Mouse (Mus musculus): ENCODE data around the gene Ttc7b.

The Ttc7b gene

GRCm38 (mm10) chr12:100325618-100326017 is 195.0 kb downstream of the Ttc7b start:
- DNase-seq, result peak; percentile 67

- DNase-seq, result no peak
Observed at GRCm38 (mm10) chr12:100325212-100325611, 195.4 kb downstream of the Ttc7b start.

GRCm38 (mm10) chr12:100323641-100324040 is 197.0 kb downstream of the Ttc7b start:
- no peak for DNase-seq

- no peak for DNase-seq
Observed at GRCm38 (mm10) chr12:100322225-100322624, 198.4 kb downstream of the Ttc7b start.

GRCm38 (mm10) chr12:100321545-100321944 is 199.1 kb downstream of the Ttc7b start:
- no peak for DNase-seq

GRCm38 (mm10) chr12:100319746-100320145 is 200.9 kb downstream of the Ttc7b start:
- no peak for DNase-seq

GRCm38 (mm10) chr12:100317936-100318335 is 202.7 kb downstream of the Ttc7b start:
- no peak for DNase-seq

- DNase-seq, result no peak
Observed at GRCm38 (mm10) chr12:100316094-100316493, 204.5 kb downstream of the Ttc7b start.

- peak; percentile 76 for DNase-seq
Observed at GRCm38 (mm10) chr12:100315119-100315885, 205.3 kb downstream of the Ttc7b start.

- DNase-seq, result no peak
Observed at GRCm38 (mm10) chr12:100313785-100314375, 206.7 kb downstream of the Ttc7b start.

- no peak for DNase-seq
Observed at GRCm38 (mm10) chr12:100313209-100313608, 207.4 kb downstream of the Ttc7b start.

GRCm38 (mm10) chr12:100310471-100311392 is 209.9 kb downstream of the Ttc7b start:
- DNase-seq, result peak; percentile 84

GRCm38 (mm10) chr12:100309201-100309600 is 211.4 kb downstream of the Ttc7b start:
- no peak for DNase-seq

- DNase-seq, result peak; percentile 89
Observed at GRCm38 (mm10) chr12:100307501-100308260, 212.9 kb downstream of the Ttc7b start.

GRCm38 (mm10) chr12:100306336-100306735 is 214.3 kb downstream of the Ttc7b start:
- no peak for DNase-seq

- no peak for DNase-seq
Observed at GRCm38 (mm10) chr12:100305051-100305673, 215.5 kb downstream of the Ttc7b start.

- DNase-seq, result peak; percentile 67
Observed at GRCm38 (mm10) chr12:100304280-100304679, 216.3 kb downstream of the Ttc7b start.

- no peak for DNase-seq
Observed at GRCm38 (mm10) chr12:100303141-100303540, 217.5 kb downstream of the Ttc7b start.

- DNase-seq, result no peak
Observed at GRCm38 (mm10) chr12:100300446-100300845, 220.2 kb downstream of the Ttc7b start.

GRCm38 (mm10) chr12:100299322-100299726 is 221.3 kb downstream of the Ttc7b start:
- DNase-seq, result no peak

- no peak for DNase-seq
Observed at GRCm38 (mm10) chr12:100298788-100299187, 221.8 kb downstream of the Ttc7b start.

GRCm38 (mm10) chr12:100297961-100298360 is 222.7 kb downstream of the Ttc7b start:
- no peak for DNase-seq

Measured in cerebellum, adult 11-12 months (tissue).